Mouse (Mus musculus) CH12.LX (cell line): ENCODE data around the gene Rps24. TPM values are rescaled to one million over a fixed set of nuclear protein-coding genes. Genes with fewer than 3 reads are reported as not detected.

Source experiments
- DNase-seq: peaks from one replicate; pipeline ENCODE4 v3.0.0-alpha.2; 2013; ENCODE audit errors: extremely low read depth
- H3K27ac ChIP-seq: 2 replicates; pipeline ENCODE4 v1.5.1; 2012; ENCODE audit warnings: low read depth, mild to moderate bottlenecking, control low read depth, moderate library complexity; ENCODE audit not compliant: insufficient read depth
- H3K27me3 ChIP-seq: replicated peaks from 2 replicates; pipeline ENCODE3; 2012; ENCODE audit warnings: inconsistent platforms
- H3K36me3 ChIP-seq, 2 experiments: replicated peaks in 1 of 2; 2 replicates each; pipeline versions ENCODE3 to v1.6.1; 2012; ENCODE audit warnings: inconsistent platforms in 1 of 2, low read length in 1 of 2, mild to moderate bottlenecking in 1 of 2, mixed read lengths in 1 of 2, moderate library complexity in 1 of 2; ENCODE audit not compliant: control insufficient read depth in 1 of 2, insufficient read depth in 1 of 2
- H3K4me1 ChIP-seq, 2 experiments: 2 replicates each; pipeline ENCODE4 v1.6.1; 2012; ENCODE audit warnings: inconsistent platforms in 1 of 2, moderate library complexity in 1 of 2; ENCODE audit not compliant: insufficient read depth in 2 of 2, control insufficient read depth in 1 of 2
- H3K4me2 ChIP-seq: 2 replicates; pipeline ENCODE4 v1.6.1; 2012; ENCODE audit warnings: low read depth, mild to moderate bottlenecking, control low read depth; ENCODE audit not compliant: poor library complexity, insufficient read depth, severe bottlenecking
- H3K4me3 ChIP-seq, 3 experiments: fragments of 150-350 bp in 1 of 3; sonication (generic) in 1 of 3; replicated peaks in 1 of 3; 2 replicates each; pipeline versions ENCODE3 to v1.5.1; 2011 to 2012; ENCODE audit warnings: low read depth in 2 of 3, low read length in 2 of 3, mild to moderate bottlenecking in 2 of 3, moderate library complexity in 2 of 3, control low read depth in 1 of 3, improper control_type of control experiment in 1 of 3, inconsistent platforms in 1 of 3, mixed read lengths in 1 of 3; ENCODE audit not compliant: poor library complexity in 1 of 3
- H3K79me2 ChIP-seq: replicated peaks from 2 replicates; pipeline ENCODE4 v1.6.1; 2012; ENCODE audit warnings: mild to moderate bottlenecking, moderate library complexity; ENCODE audit not compliant: control insufficient read depth, poor library complexity, insufficient read depth, severe bottlenecking; ENCODE audit errors: extremely low read depth
- H3K9ac ChIP-seq: 2 replicates; pipeline ENCODE4 v1.6.1; 2012; ENCODE audit warnings: low read depth, mild to moderate bottlenecking, control low read depth, moderate library complexity; ENCODE audit not compliant: insufficient read depth
- H3K9me3 ChIP-seq: replicated peaks from 2 replicates; pipeline ENCODE3; 2012; ENCODE audit warnings: low read length, inconsistent platforms, mixed read lengths
- CHD1 ChIP-seq: IDR thresholded peaks from 2 replicates; pipeline ENCODE4 v1.6.1; 2012; ENCODE audit warnings: low read depth, low read length, improper control_type of control experiment, inconsistent platforms
- CTCF ChIP-seq, 2 experiments: IDR thresholded peaks in 1 of 2; conservative IDR thresholded peaks in 1 of 2; 2 replicates each; pipeline ENCODE4 v1.5.1; 2011 to 2012; ENCODE audit warnings: low read depth in 2 of 2, low read length in 2 of 2, improper control_type of control experiment in 1 of 2, inconsistent platforms in 1 of 2, mild to moderate bottlenecking in 1 of 2, moderate library complexity in 1 of 2
- GABPA ChIP-seq: IDR thresholded peaks from 2 replicates; pipeline ENCODE4 v1.6.1; 2012; ENCODE audit warnings: low read depth, low read length, improper control_type of control experiment, inconsistent platforms; ENCODE audit not compliant: insufficient replicate concordance
- JUN ChIP-seq: IDR thresholded peaks from 2 replicates; pipeline ENCODE4 v1.6.1; 2011; ENCODE audit warnings: low read depth, mild to moderate bottlenecking, low read length, improper control_type of control experiment, moderate library complexity; ENCODE audit not compliant: insufficient read depth
- RAD21 ChIP-seq: IDR thresholded peaks from 2 replicates; pipeline ENCODE4 v1.6.1; 2011; ENCODE audit warnings: low read depth, mild to moderate bottlenecking, low read length, improper control_type of control experiment, moderate library complexity
- SIN3A ChIP-seq: IDR thresholded peaks from 2 replicates; pipeline ENCODE4 v1.6.1; 2012; ENCODE audit warnings: low read length, improper control_type of control experiment, inconsistent platforms
- SMC3 ChIP-seq: IDR thresholded peaks from 2 replicates; pipeline ENCODE4 v1.6.1; 2011; ENCODE audit warnings: low read depth, low read length, improper control_type of control experiment
- TBP ChIP-seq: conservative IDR thresholded peaks from 2 replicates; pipeline ENCODE4 v1.6.1; 2011; ENCODE audit warnings: low read depth, low read length, improper control_type of control experiment
- TCF12 ChIP-seq: IDR thresholded peaks from 2 replicates; pipeline ENCODE4 v1.6.1; 2014; ENCODE audit warnings: low read depth, mild to moderate bottlenecking, inconsistent platforms, low read length, improper control_type of control experiment
- USF1 ChIP-seq: IDR thresholded peaks from 2 replicates; pipeline ENCODE4 v1.6.1; 2014; ENCODE audit warnings: low read depth, mild to moderate bottlenecking, inconsistent platforms, low read length, improper control_type of control experiment
- ZNF384 ChIP-seq: IDR thresholded peaks from 2 replicates; pipeline ENCODE4 v1.6.1; 2012; ENCODE audit warnings: low read depth, low read length, improper control_type of control experiment, inconsistent platforms
- dilution Hi-C: fragments of 300-500 bp; cut with MboI; formaldehyde crosslinking; loops from 2 replicates; pipeline ENCODE4 v1.14.3; 2020; ENCODE audit warnings: low sequenced_read_pairs; ENCODE audit not compliant: extremely low pct_unique_long_range_greater_than_20kb, extremely low pct_ligation_motif_present
- in situ Hi-C: fragments of 300-500 bp; cut with MboI; formaldehyde crosslinking; loops from 3 replicates; pipeline ENCODE4 v1.14.3; 2019; ENCODE audit warnings: low sequenced_read_pairs, low pct_ligation_motif_present, low pct_unique_long_range_greater_than_20kb, mixed read lengths
- polyA plus RNA-seq: library from polyadenylated mRNA; unstranded; fragments of >175 nt; gene quantifications from 2 replicates; pipeline ENCODE4 v1.2.1, GENCODE M21; 2012; ENCODE audit warnings: low read depth; ENCODE audit not compliant: insufficient read length
- total RNA-seq, 2 experiments: library from RNA; depleted of rRNA; stranded (reverse); fragments of 300-350 nt in 1 of 2; fragments of >200 nt in 1 of 2; gene quantifications; 2 replicates each; pipeline ENCODE4 v1.2.3; 2012 to 2014

Rps24 gene
- total and polyA plus RNA-seq, 3 experiments: 2,823 to 7,430 (median 3,420) TPM

DNA sequence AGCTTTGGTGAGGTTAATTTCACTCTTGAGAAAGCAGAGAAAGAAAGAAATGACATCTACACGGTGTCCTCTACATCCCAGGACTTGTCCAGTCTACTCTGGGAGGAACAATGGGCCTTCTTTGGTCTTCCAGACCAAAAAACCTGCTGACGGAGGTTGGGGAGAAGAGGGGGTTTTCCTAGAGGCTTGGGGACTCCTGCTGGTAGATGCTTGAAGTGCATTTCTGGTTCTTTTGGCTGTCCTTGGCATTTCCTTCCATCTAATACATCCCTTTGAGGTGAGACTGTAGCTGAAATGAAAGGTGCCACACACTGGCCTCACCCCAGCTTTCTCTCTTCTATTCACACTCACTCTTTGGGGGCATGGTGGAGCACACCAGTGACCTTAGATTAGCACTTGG lies 57.1 kb downstream of the Rps24 start:
- TF ChIP-seq USF1 (no peak), CHD1 (no peak), RAD21 (peak; percentile 51), JUN (no peak), GABPA (no peak), SIN3A (no peak), TCF12 (no peak), CTCF (conservative IDR thresholded peaks at IDR 0.05 in 1 of 2, IDR thresholded peaks at IDR 0.05 in 1 of 2; ENCODE audit: low read depth in 2 of 2, low read length in 2 of 2) (peak in 1 of 2 experiments; percentile 62; a peak in 3 of 4 replicates), ZNF384 (no peak), TBP (no peak), SMC3 (peak; percentile 40; the same call in 1 of the 2 replicates)
- Histone ChIP-seq H3K27ac (no peak overlapping the region), H3K4me3 (no peak overlapping the region), H3K9me3 (peaks cover 17% of the 10 kb centered on the region), H3K27me3 (peaks cover 6% of the 10 kb centered on the region), H3K79me2 (no peaks in the 10 kb centered on the region), H3K36me3 (no peaks in the 10 kb centered on the region), H3K9ac (no peak overlapping the region), H3K4me1 (no peaks in the 10 kb centered on the region), H3K4me2 (no peak overlapping the region)
- DNase-seq: peak; percentile 14
- in situ Hi-C loops (loop anchor here (5.0 kb wide), 1 partner anchor 47 kb away; no protein-coding TSS in a partner anchor), dilution Hi-C loops (no loop called here)

Other genes starting within 250 kb of the Rps24 start
- not detected in 2 replicates for gene Dlg5, start 241.2 kb upstream of the Rps24 start, total RNA-seq (2012; rRNA removed)
- 0.07 TPM in 1 of 2 replicates, not detected in the other for gene Dlg5, start 241.2 kb upstream of the Rps24 start, total RNA-seq (2014; rRNA removed)
- 0.76 and 1.0 TPM in 2 replicates for gene Dlg5, start 241.2 kb upstream of the Rps24 start, polyA plus RNA-seq
- gene E330034G19Rik, start 193.9 kb upstream of the Rps24 start, total RNA-seq (2012; rRNA removed): not detected in 2 replicates
- gene E330034G19Rik, start 193.9 kb upstream of the Rps24 start, total RNA-seq (2014; rRNA removed): 0.15 TPM in 1 of 2 replicates, not detected in the other
- 0.17 and 0.25 TPM in 2 replicates for gene E330034G19Rik, start 193.9 kb upstream of the Rps24 start, polyA plus RNA-seq
- gene Polr3a, start 67 bp upstream of the Rps24 start, total RNA-seq (2012; rRNA removed): 15.9 and 17.0 TPM in 2 replicates
- 10.8 and 11.6 TPM in 2 replicates for gene Polr3a, start 67 bp upstream of the Rps24 start, total RNA-seq (2014; rRNA removed)
- 18.4 and 18.9 TPM in 2 replicates for gene Polr3a, start 67 bp upstream of the Rps24 start, polyA plus RNA-seq